Mouse (Mus musculus): Measurements from ENCODE around the gene Tspan15. TPM values are rescaled to one million over a fixed set of nuclear protein-coding genes. Genes with fewer than 3 reads are reported as not detected.

The Tspan15 gene
- total and polyA plus RNA-seq, 3 experiments, result 1.5 to 10.2 (median 1.9) TPM

- ATAC-seq (ENCODE audit: extremely low read depth, insufficient number of reproducible peaks, low FRiP score, poor library complexity, severe bottlenecking) (peak; percentile 86), DNase-seq (ENCODE audit: low spot score) (no peak)
- H3K36me3 ChIP-seq (replicated peaks), result no peaks in the 10 kb centered on the region
- no peaks in the 10 kb centered on the region for H3K27me3 ChIP-seq (ENCODE audit: insufficient read depth, low read length)
- TF ChIP-seq GATA1 (IDR thresholded peaks at IDR 0.05; ENCODE audit: borderline replicate concordance, low read length) (no peak), TAL1 (conservative IDR thresholded peaks at IDR 0.05; ENCODE audit: low read depth, low read length) (peak; percentile 82), GATA2 (IDR thresholded peaks at IDR 0.05; ENCODE audit: borderline replicate concordance, low read depth, low read length) (no peak), POLR2AphosphoS5 (IDR thresholded peaks at IDR 0.05; ENCODE audit: insufficient replicate concordance, low read depth, low read length) (no peak), CTCF (IDR thresholded peaks at IDR 0.05; ENCODE audit: low read depth, low read length) (no peak)
- peaks cover 80% of the 10 kb centered on the region for H3K4me1 ChIP-seq (ENCODE audit: insufficient read depth, low read depth, low read length)
- no peak overlapping the region; the same call in 1 of the 2 replicates for H3K4me3 ChIP-seq (ENCODE audit: low read depth, low read length)
- H3K9me3 ChIP-seq (replicated peaks), result no peaks in the 10 kb centered on the region
Measured at GRCm38 (mm10) chr10:62216595-62216994, 14.5 kb downstream of the Tspan15 start.

- ATAC-seq (ENCODE audit: extremely low read depth, insufficient number of reproducible peaks, low FRiP score, poor library complexity, severe bottlenecking) (no peak), DNase-seq (ENCODE audit: low spot score) (no peak)
- Histone ChIP-seq H3K4me1 (ENCODE audit: insufficient read depth, low read depth, low read length) (peaks cover 74% of the 10 kb centered on the region), H3K9me3 (replicated peaks) (no peaks in the 10 kb centered on the region), H3K27me3 (ENCODE audit: insufficient read depth, low read length) (no peaks in the 10 kb centered on the region), H3K4me3 (ENCODE audit: low read depth, low read length) (peak overlapping the region; percentile 64), H3K36me3 (replicated peaks) (no peaks in the 10 kb centered on the region)
- TF ChIP-seq GATA1 (IDR thresholded peaks at IDR 0.05; ENCODE audit: borderline replicate concordance, low read length) (no peak), TAL1 (conservative IDR thresholded peaks at IDR 0.05; ENCODE audit: low read depth, low read length) (no peak), CTCF (IDR thresholded peaks at IDR 0.05; ENCODE audit: low read depth, low read length) (no peak), GATA2 (IDR thresholded peaks at IDR 0.05; ENCODE audit: borderline replicate concordance, low read depth, low read length) (no peak), POLR2AphosphoS5 (IDR thresholded peaks at IDR 0.05; ENCODE audit: insufficient replicate concordance, low read depth, low read length) (no peak)
Measured at GRCm38 (mm10) chr10:62215633-62216032, 15.4 kb downstream of the Tspan15 start.

- no peaks in the 10 kb centered on the region for H3K36me3 ChIP-seq (replicated peaks)
- ATAC-seq (ENCODE audit: extremely low read depth, insufficient number of reproducible peaks, low FRiP score, poor library complexity, severe bottlenecking), result peak; percentile 55
Measured at GRCm38 (mm10) chr10:62215169-62215616, 15.9 kb downstream of the Tspan15 start.

GRCm38 (mm10) chr10:62211310-62211709 lies 19.7 kb downstream of the Tspan15 start:
- Histone ChIP-seq H3K36me3 (replicated peaks) (no peaks in the 10 kb centered on the region), H3K9me3 (replicated peaks) (no peaks in the 10 kb centered on the region; the same call in 1 of the 2 replicates)
- no peak for TF ChIP-seq CTCF (IDR thresholded peaks at IDR 0.05; ENCODE audit: low read depth, low read length)

More at GRCm38 (mm10) chr10:62215169-62215616, 15.9 kb downstream of the Tspan15 start:
- TF ChIP-seq TAL1 (conservative IDR thresholded peaks at IDR 0.05; ENCODE audit: low read depth, low read length) (peak; percentile 29), GATA2 (IDR thresholded peaks at IDR 0.05; ENCODE audit: borderline replicate concordance, low read depth, low read length) (no peak)
- H3K4me1 ChIP-seq (ENCODE audit: insufficient read depth, low read depth, low read length), result peaks cover 69% of the 10 kb centered on the region
- DNase-seq (ENCODE audit: low spot score), result no peak
- H3K4me3 ChIP-seq (ENCODE audit: low read depth, low read length), result peak overlapping the region; percentile 64; the same call in 1 of the 2 replicates
- H3K27me3 ChIP-seq (ENCODE audit: insufficient read depth, low read length), result no peaks in the 10 kb centered on the region
- H3K9me3 ChIP-seq (replicated peaks), result no peaks in the 10 kb centered on the region

GRCm38 (mm10) chr10:62208241-62208896 lies 22.7 kb downstream of the Tspan15 start:
- ATAC-seq (ENCODE audit: extremely low read depth, insufficient number of reproducible peaks, low FRiP score, poor library complexity, severe bottlenecking) (no peak), DNase-seq (ENCODE audit: low spot score) (no peak)
- no peak for TF ChIP-seq CTCF (IDR thresholded peaks at IDR 0.05; ENCODE audit: low read depth, low read length)
- no peak for TF ChIP-seq POLR2AphosphoS5 (IDR thresholded peaks at IDR 0.05; ENCODE audit: insufficient replicate concordance, low read depth, low read length)
- TF ChIP-seq GATA1 (IDR thresholded peaks at IDR 0.05; ENCODE audit: borderline replicate concordance, low read length), result no peak
- TF ChIP-seq GATA2 (IDR thresholded peaks at IDR 0.05; ENCODE audit: borderline replicate concordance, low read depth, low read length), result no peak
- no peak for TF ChIP-seq TAL1 (conservative IDR thresholded peaks at IDR 0.05; ENCODE audit: low read depth, low read length)
- Histone ChIP-seq H3K27me3 (ENCODE audit: insufficient read depth, low read length) (no peaks in the 10 kb centered on the region), H3K4me3 (ENCODE audit: low read depth, low read length) (no peak overlapping the region), H3K36me3 (replicated peaks) (no peaks in the 10 kb centered on the region), H3K4me1 (ENCODE audit: insufficient read depth, low read depth, low read length) (peaks cover 13% of the 10 kb centered on the region), H3K9me3 (replicated peaks) (no peaks in the 10 kb centered on the region; the same call in 1 of the 2 replicates)

More at GRCm38 (mm10) chr10:62211310-62211709, 19.7 kb downstream of the Tspan15 start:
- ATAC-seq (ENCODE audit: extremely low read depth, insufficient number of reproducible peaks, low FRiP score, poor library complexity, severe bottlenecking) (no peak), DNase-seq (ENCODE audit: low spot score) (no peak)
- Histone ChIP-seq H3K4me1 (ENCODE audit: insufficient read depth, low read depth, low read length) (peaks cover 35% of the 10 kb centered on the region), H3K4me3 (ENCODE audit: low read depth, low read length) (no peak overlapping the region), H3K27me3 (ENCODE audit: insufficient read depth, low read length) (no peaks in the 10 kb centered on the region)

GRCm38 (mm10) chr10:62202574-62202973 lies 28.5 kb downstream of the Tspan15 start:
- TF ChIP-seq TAL1 (conservative IDR thresholded peaks at IDR 0.05; ENCODE audit: low read depth, low read length) (no peak), CTCF (IDR thresholded peaks at IDR 0.05; ENCODE audit: low read depth, low read length) (no peak), GATA2 (IDR thresholded peaks at IDR 0.05; ENCODE audit: borderline replicate concordance, low read depth, low read length) (no peak), GATA1 (IDR thresholded peaks at IDR 0.05; ENCODE audit: borderline replicate concordance, low read length) (no peak), POLR2AphosphoS5 (IDR thresholded peaks at IDR 0.05; ENCODE audit: insufficient replicate concordance, low read depth, low read length) (no peak)
- ATAC-seq (ENCODE audit: extremely low read depth, insufficient number of reproducible peaks, low FRiP score, poor library complexity, severe bottlenecking), result no peak
- no peaks in the 10 kb centered on the region; the same call in 1 of the 2 replicates for H3K9me3 ChIP-seq (replicated peaks)
- no peaks in the 10 kb centered on the region for H3K4me1 ChIP-seq (ENCODE audit: insufficient read depth, low read depth, low read length)
- H3K36me3 ChIP-seq (replicated peaks), result peaks cover 20% of the 10 kb centered on the region
- H3K27me3 ChIP-seq (ENCODE audit: insufficient read depth, low read length), result no peaks in the 10 kb centered on the region
- no peak overlapping the region for H3K4me3 ChIP-seq (ENCODE audit: low read depth, low read length)
- no peak for DNase-seq (ENCODE audit: low spot score)
